Mouse (Mus musculus) limb, embryonic 14.5 days (tissue): ENCODE measurements around the gene Abhd10. TPM values are rescaled to one million over a fixed set of nuclear protein-coding genes. Genes with fewer than 3 reads are reported as not detected.
A peak's percentile ranks its signal among the peaks of the same experiment; 100 is the strongest.

Experiments used
- ATAC-seq: fragments of 200-750 bp; cut with Nextera tagmentation; 2 replicates; pipeline ENCODE4 v1.8.0; 2017; ENCODE audit warnings: low read depth, moderate number of reproducible peaks, moderate TSS enrichment; ENCODE audit not compliant: low FRiP score
- DNase-seq: peaks from one replicate; pipeline ENCODE4 v3.0.0-alpha.2; 2015; ENCODE audit warnings: low spot score
- H3K27ac ChIP-seq: fragments of 300-500 bp; sonication (generic); replicated peaks from 2 replicates; pipeline ENCODE4 v1.5.1; 2014; ENCODE audit warnings: low read depth, mild to moderate bottlenecking, low read length, moderate library complexity, mixed read lengths
- H3K27me3 ChIP-seq: fragments of 300-500 bp; sonication (generic); 2 replicates; pipeline ENCODE4 v1.6.1; 2014; ENCODE audit warnings: low read length, mixed read lengths; ENCODE audit not compliant: control insufficient read depth, insufficient read depth
- H3K36me3 ChIP-seq: fragments of 300-500 bp; sonication (generic); 2 replicates; pipeline ENCODE4 v1.6.1; 2014; ENCODE audit warnings: mild to moderate bottlenecking, low read length, moderate library complexity, mixed read lengths; ENCODE audit not compliant: control insufficient read depth, insufficient read depth
- H3K4me1 ChIP-seq: fragments of 300-500 bp; sonication (generic); 2 replicates; pipeline ENCODE4 v1.6.1; 2014; ENCODE audit warnings: antibody characterized with exemption, low read length, mixed read lengths; ENCODE audit not compliant: control insufficient read depth, insufficient read depth
- H3K4me2 ChIP-seq: fragments of 300-500 bp; sonication (generic); replicated peaks from 2 replicates; pipeline ENCODE4 v1.6.1; 2014; ENCODE audit warnings: low read depth, mild to moderate bottlenecking, low read length, moderate library complexity; ENCODE audit not compliant: severe bottlenecking
- H3K4me3 ChIP-seq: fragments of 300-500 bp; sonication (generic); replicated peaks from 2 replicates; pipeline ENCODE4 v1.5.1; 2014; ENCODE audit warnings: low read length
- H3K9ac ChIP-seq: fragments of 300-500 bp; sonication (generic); 2 replicates; pipeline ENCODE4 v1.6.1; 2014; ENCODE audit warnings: mild to moderate bottlenecking, low read depth, low read length, moderate library complexity; ENCODE audit not compliant: severe bottlenecking
- H3K9me3 ChIP-seq: fragments of 300-500 bp; sonication (generic); 2 replicates; pipeline ENCODE4 v1.6.1; 2016; ENCODE audit warnings: low read length; ENCODE audit not compliant: control insufficient read depth
- POLR2A ChIP-seq: fragments of 200-500 bp; IDR thresholded peaks from 2 replicates; pipeline ENCODE4 v1.8.0; 2012; ENCODE audit warnings: inconsistent platforms, mild to moderate bottlenecking, moderate library complexity, borderline replicate concordance; ENCODE audit not compliant: insufficient read depth, insufficient read length; ENCODE audit errors: extremely low read depth
- WGBS: fragments of 180-500 bp; shearing (Covaris S2); extraction: QIAGEN DNeasy Blood & Tissue Kit; methylation state at CpG from one replicate; pipeline ENCODE4 v1.1.7; 2014; 5-methylcytosine and 5-hydroxymethylcytosine counted together
- polyA plus RNA-seq, 2 experiments: library from polyadenylated mRNA; depleted of rRNA in 1 of 2; stranded (reverse) in 1 of 2; unstranded in 1 of 2; fragments of >200 nt; fragmentation: Nextera tagmentation in 1 of 2; extraction: Ambion mirVana in 1 of 2; gene quantifications; 2 replicates each; pipeline versions ENCODE4 v1.2.1 to v1.2.3; 2012 to 2014

Abhd10 gene
- polyA plus RNA-seq, 2 experiments = 28.3 to 29.6 TPM

DNA sequence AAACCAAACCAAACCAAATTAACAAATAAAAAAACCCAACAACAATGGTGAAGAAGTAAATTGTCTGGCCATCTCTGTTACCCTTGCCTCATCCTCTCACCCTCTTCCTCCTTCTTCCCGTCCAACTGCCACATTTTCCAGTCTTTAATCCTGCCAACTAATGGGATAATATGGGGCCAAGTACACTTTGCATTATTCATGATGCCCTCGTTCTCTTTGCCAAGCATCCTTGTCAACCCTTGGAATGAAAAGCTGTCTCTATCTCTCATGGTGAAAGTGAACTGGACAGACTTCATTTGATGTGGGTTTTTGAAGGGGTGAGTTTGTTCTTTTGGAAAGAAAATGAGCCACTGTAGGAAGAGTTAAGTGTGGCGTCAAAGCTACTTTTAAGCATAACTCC is 49.9 kb downstream of the Abhd10 start:
- WGBS = 78% methylated on average over 3 of the region's 3 CpGs
- ATAC-seq = no peak
- H3K27ac ChIP-seq = no peak overlapping the region
- H3K9ac ChIP-seq = no peak overlapping the region
- no peak for TF ChIP-seq POLR2A
- H3K4me2 ChIP-seq = no peak overlapping the region
- no peaks in the 10 kb centered on the region for H3K27me3 ChIP-seq
- H3K4me1 ChIP-seq = no peaks in the 10 kb centered on the region
- DNase-seq = no peak
- no peaks in the 10 kb centered on the region for H3K9me3 ChIP-seq
- H3K4me3 ChIP-seq = no peak overlapping the region
- H3K36me3 ChIP-seq = no peaks in the 10 kb centered on the region

- no peaks in the 10 kb centered on the region for H3K36me3 ChIP-seq
These were observed 52.6 kb downstream of the Abhd10 start for GRCm38 (mm10) chr16:45690178-45690577.

GRCm38 (mm10) chr16:45686833-45687232 is 55.9 kb downstream of the Abhd10 start:
- TF ChIP-seq POLR2A = no peak
- no peaks in the 10 kb centered on the region for H3K36me3 ChIP-seq
- ATAC-seq (no peak), DNase-seq (no peak)
- no peak overlapping the region for H3K9ac ChIP-seq
- H3K4me3 ChIP-seq = no peak overlapping the region
- no peak overlapping the region for H3K27ac ChIP-seq
- H3K9me3 ChIP-seq = no peaks in the 10 kb centered on the region
- no peaks in the 10 kb centered on the region for H3K27me3 ChIP-seq
- WGBS = 78% methylated on average over 3 of the region's 3 CpGs
- H3K4me2 ChIP-seq = no peak overlapping the region
- no peaks in the 10 kb centered on the region for H3K4me1 ChIP-seq

More at GRCm38 (mm10) chr16:45690178-45690577, 52.6 kb downstream of the Abhd10 start:
- no peak for TF ChIP-seq POLR2A
- Histone ChIP-seq H3K9ac (no peak overlapping the region), H3K27ac (no peak overlapping the region), H3K27me3 (no peaks in the 10 kb centered on the region), H3K4me3 (no peak overlapping the region), H3K9me3 (no peaks in the 10 kb centered on the region), H3K4me2 (no peak overlapping the region), H3K4me1 (no peaks in the 10 kb centered on the region)
- 49% methylated on average over 4 of the region's 4 CpGs for WGBS
- no peak for ATAC-seq
- no peak for DNase-seq

DNA sequence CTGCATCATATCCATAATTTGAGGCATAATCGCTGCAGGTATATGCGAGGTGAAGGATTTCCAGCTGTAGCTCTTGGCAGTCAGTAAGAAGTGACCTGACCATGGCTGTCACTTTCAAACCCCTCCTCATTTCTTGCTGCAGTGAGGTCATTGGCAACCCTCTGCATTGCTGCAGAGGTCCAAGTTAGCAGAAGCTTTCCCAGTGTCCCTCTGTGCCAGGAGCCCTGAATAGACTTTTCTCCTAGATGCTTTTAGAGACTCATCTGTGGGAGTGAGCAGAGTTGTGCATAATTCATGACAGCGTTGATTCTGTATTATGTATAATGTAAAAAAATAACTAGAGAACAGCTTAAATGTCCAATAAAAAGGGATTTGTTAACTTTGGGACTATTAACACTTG is 57.5 kb downstream of the Abhd10 start:
- ATAC-seq = no peak
- DNase-seq = no peak
- TF ChIP-seq POLR2A = no peak
- Histone ChIP-seq H3K9ac (no peak overlapping the region), H3K4me2 (no peak overlapping the region), H3K4me3 (no peak overlapping the region), H3K27me3 (no peaks in the 10 kb centered on the region), H3K36me3 (no peaks in the 10 kb centered on the region), H3K27ac (no peak overlapping the region), H3K9me3 (no peaks in the 10 kb centered on the region), H3K4me1 (no peaks in the 10 kb centered on the region)
- 60% methylated on average over 3 of the region's 3 CpGs for WGBS

- ATAC-seq (no peak), DNase-seq (peak; percentile 68)
- WGBS = 12% methylated on average over 8 of the region's 8 CpGs
- no peaks in the 10 kb centered on the region for H3K9me3 ChIP-seq
- no peak overlapping the region for H3K9ac ChIP-seq
- H3K4me1 ChIP-seq = no peaks in the 10 kb centered on the region
- H3K4me3 ChIP-seq = no peak overlapping the region
- no peak overlapping the region for H3K27ac ChIP-seq
- no peak overlapping the region for H3K4me2 ChIP-seq
- H3K27me3 ChIP-seq = no peaks in the 10 kb centered on the region
- no peaks in the 10 kb centered on the region for H3K36me3 ChIP-seq
- no peak for TF ChIP-seq POLR2A
These were observed 57.9 kb downstream of the Abhd10 start for GRCm38 (mm10) chr16:45684815-45685214.

Other genes with a start within 250 kb of the Abhd10 start
- 0.03 TPM in 1 of 2 replicates, not detected in the other for gene Gm609, start 250.0 kb downstream of the Abhd10 start, polyA plus RNA-seq (2012; rRNA removed)
- not detected in 2 replicates for gene Gm609, start 250.0 kb downstream of the Abhd10 start, polyA plus RNA-seq (2014; fragmentation: Nextera tagmentation; extraction: Ambion mirVana)
- gene Gm17783, start 210.9 kb downstream of the Abhd10 start, polyA plus RNA-seq (2012; rRNA removed) = not detected in 2 replicates
- gene Gm17783, start 210.9 kb downstream of the Abhd10 start, polyA plus RNA-seq (2014; fragmentation: Nextera tagmentation; extraction: Ambion mirVana) = not detected in 2 replicates
- not detected in 2 replicates for gene Slc9c1, start 207.6 kb downstream of the Abhd10 start, polyA plus RNA-seq (2012; rRNA removed)
- gene Slc9c1, start 207.6 kb downstream of the Abhd10 start, polyA plus RNA-seq (2014; fragmentation: Nextera tagmentation; extraction: Ambion mirVana) = not detected in 2 replicates
- 0.50 and 0.68 TPM in 2 replicates for gene Gcsam, start 132.6 kb downstream of the Abhd10 start, polyA plus RNA-seq (2012; rRNA removed)
- gene Gcsam, start 132.6 kb downstream of the Abhd10 start, polyA plus RNA-seq (2014; fragmentation: Nextera tagmentation; extraction: Ambion mirVana) = 1.6 and 1.9 TPM in 2 replicates
- 0.09 and 0.14 TPM in 2 replicates for gene BC016579, start 88.9 kb downstream of the Abhd10 start, polyA plus RNA-seq (2012; rRNA removed)
- gene BC016579, start 88.9 kb downstream of the Abhd10 start, polyA plus RNA-seq (2014; fragmentation: Nextera tagmentation; extraction: Ambion mirVana) = 0.08 TPM in 1 of 2 replicates, not detected in the other
- 0.35 and 0.49 TPM in 2 replicates for gene Tmprss7, start 49.3 kb downstream of the Abhd10 start, polyA plus RNA-seq (2012; rRNA removed)
- gene Tmprss7, start 49.3 kb downstream of the Abhd10 start, polyA plus RNA-seq (2014; fragmentation: Nextera tagmentation; extraction: Ambion mirVana) = 0.11 TPM in 1 of 2 replicates, not detected in the other
- 12.9 and 14.6 TPM in 2 replicates for gene Tagln3, start 18.3 kb downstream of the Abhd10 start, polyA plus RNA-seq (2012; rRNA removed)
- 8.1 and 10.8 TPM in 2 replicates for gene Tagln3, start 18.3 kb downstream of the Abhd10 start, polyA plus RNA-seq (2014; fragmentation: Nextera tagmentation; extraction: Ambion mirVana)
- gene Phldb2, start 210.6 kb upstream of the Abhd10 start, polyA plus RNA-seq (2012; rRNA removed) = 46.5 and 51.0 TPM in 2 replicates
- gene Phldb2, start 210.6 kb upstream of the Abhd10 start, polyA plus RNA-seq (2014; fragmentation: Nextera tagmentation; extraction: Ambion mirVana) = 55.8 and 57.9 TPM in 2 replicates